Mouse (Mus musculus) liver, postnatal 0 days (tissue): ENCODE measurements around the gene Defb35.

ENCODE experiments used
- CTCF ChIP-seq: sonication (generic); IDR thresholded peaks from 2 replicates; pipeline ENCODE4 v1.5.1; 2016; ENCODE audit warnings: antibody characterized with exemption, low read depth
- EP300 ChIP-seq: IDR thresholded peaks from 2 replicates; pipeline ENCODE4 v1.6.1; 2016; ENCODE audit warnings: antibody characterized with exemption, low read depth, mild to moderate bottlenecking

- TF ChIP-seq CTCF = no peak
- TF ChIP-seq EP300 = no peak
These were observed 20.3 kb downstream of the Defb35 start, which contains the start of gene Fam90a1a for GRCm38 (mm10) chr8:21958414-21958813.
